Mouse (Mus musculus): ENCODE data around the gene Mrpl23. TPM values are rescaled to one million over a fixed set of nuclear protein-coding genes. Genes with fewer than 3 reads are reported as not detected.
A peak's percentile ranks its signal among the peaks of the same experiment; 100 is the strongest.

Gene Mrpl23
- polyA plus RNA-seq, 1 experiment from 2014 or later = 21.1 TPM

DNA sequence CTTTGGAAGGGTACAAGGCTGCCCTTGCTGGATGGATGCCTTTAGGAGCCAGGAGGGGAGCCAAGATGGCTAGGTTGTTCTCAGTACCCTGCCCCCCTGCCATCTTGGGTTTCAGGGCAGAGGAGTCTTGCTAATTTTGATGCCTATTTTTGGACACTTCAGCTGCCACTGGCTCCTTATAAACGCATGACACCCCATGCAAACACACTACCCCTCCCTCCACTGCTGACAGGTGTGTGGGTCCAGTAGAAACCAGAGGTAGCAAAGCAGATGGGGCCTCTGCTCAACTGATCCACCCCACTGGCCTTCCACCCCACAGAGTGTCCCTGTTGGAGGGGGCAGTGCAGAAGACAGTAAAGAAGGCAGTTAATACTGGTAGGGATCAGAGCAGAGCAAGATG is 32.5 kb upstream of the Mrpl23 start:
- 80% methylated on average over 1 of the region's 1 CpGs for WGBS
- Histone ChIP-seq H3K4me2 (no peak overlapping the region), H3K9me3 (no peaks in the 10 kb centered on the region), H3K36me3 (no peaks in the 10 kb centered on the region), H3K4me3 (no peak overlapping the region), H3K9ac (no peak overlapping the region), H3K27me3 (no peaks in the 10 kb centered on the region), H3K4me1 (replicated peaks) (no peaks in the 10 kb centered on the region), H3K27ac (replicated peaks) (no peak overlapping the region)
- ATAC-seq (ENCODE audit: low FRiP score, low read depth) = no peak

- 89% methylated on average over 4 of the region's 4 CpGs for WGBS
- Histone ChIP-seq H3K36me3 (no peaks in the 10 kb centered on the region), H3K27me3 (no peaks in the 10 kb centered on the region), H3K9ac (no peak overlapping the region), H3K27ac (replicated peaks) (no peak overlapping the region), H3K4me2 (no peak overlapping the region), H3K4me1 (replicated peaks) (peaks cover 15% of the 10 kb centered on the region), H3K4me3 (no peak overlapping the region), H3K9me3 (no peaks in the 10 kb centered on the region)
- ATAC-seq (ENCODE audit: low FRiP score, low read depth) = no peak
Observed at GRCm38 (mm10) chr7:142503206-142503605, 29.3 kb upstream of the Mrpl23 start.

- H3K36me3 ChIP-seq = no peaks in the 10 kb centered on the region
- H3K4me1 ChIP-seq (replicated peaks) = peaks cover 26% of the 10 kb centered on the region
- no peak overlapping the region for H3K9ac ChIP-seq
- no peaks in the 10 kb centered on the region for H3K27me3 ChIP-seq
- no peak for ATAC-seq (ENCODE audit: low FRiP score, low read depth)
- no peak overlapping the region for H3K4me3 ChIP-seq
- 20% methylated on average over 2 of the region's 2 CpGs for WGBS
- H3K9me3 ChIP-seq = no peaks in the 10 kb centered on the region
- H3K27ac ChIP-seq (replicated peaks) = no peak overlapping the region
- H3K4me2 ChIP-seq = no peak overlapping the region
Observed at GRCm38 (mm10) chr7:142505942-142506341, 26.5 kb upstream of the Mrpl23 start.

DNA sequence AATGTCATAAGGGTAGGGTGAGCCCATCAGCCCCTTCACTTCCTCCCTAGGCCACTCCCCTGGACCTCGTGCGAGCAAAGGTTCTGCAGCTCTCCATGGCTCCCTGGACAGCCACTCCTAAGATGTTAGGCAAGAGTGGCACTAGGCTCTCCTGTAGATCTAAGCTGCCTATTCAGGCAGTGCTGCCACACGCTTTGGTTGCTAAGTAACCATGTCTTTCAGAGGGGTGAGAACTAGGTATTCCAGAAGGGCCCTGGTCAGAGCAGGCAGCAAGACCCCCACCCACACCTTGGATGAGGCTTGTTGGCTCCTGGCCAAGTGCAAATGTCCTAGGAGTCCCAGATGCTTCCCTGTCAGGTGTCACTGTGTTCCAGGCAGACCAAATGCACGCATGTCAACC is 26.0 kb upstream of the Mrpl23 start:
- Histone ChIP-seq H3K27ac (replicated peaks) (no peak overlapping the region), H3K4me3 (no peak overlapping the region)

DNA sequence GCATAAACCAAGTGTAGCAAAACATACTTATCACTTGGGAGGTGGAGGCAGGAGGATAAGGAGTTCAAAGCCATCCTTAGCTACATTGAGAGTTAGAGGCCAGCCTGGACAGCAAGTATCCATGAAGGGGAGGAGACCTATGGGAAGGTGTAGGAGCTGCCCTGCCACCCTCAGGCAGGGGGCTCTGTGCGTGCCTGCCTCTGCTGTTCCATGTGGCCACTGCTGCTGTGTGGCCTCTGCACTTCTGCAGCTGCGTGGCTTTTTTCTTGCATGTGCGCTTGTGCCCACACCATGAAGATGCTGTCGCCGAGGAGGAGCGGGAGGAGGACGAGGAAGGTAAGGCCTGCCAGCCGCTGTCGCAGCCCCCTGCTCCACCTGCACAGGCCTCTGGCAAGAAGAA is 25.0 kb upstream of the Mrpl23 start:
- no peaks in the 10 kb centered on the region for H3K27me3 ChIP-seq
- WGBS = 93% methylated on average over 9 of the region's 9 CpGs
- no peak for ATAC-seq (ENCODE audit: low FRiP score, low read depth)

More for the DNA sequence above, 26.0 kb upstream of the Mrpl23 start:
- ATAC-seq (ENCODE audit: low FRiP score, low read depth) = peak; percentile 27; the same call in 1 of the 2 replicates
- 13% methylated on average over 4 of the region's 4 CpGs for WGBS
- Histone ChIP-seq H3K36me3 (no peaks in the 10 kb centered on the region), H3K27me3 (no peaks in the 10 kb centered on the region), H3K4me1 (replicated peaks) (peaks cover 26% of the 10 kb centered on the region), H3K9me3 (no peaks in the 10 kb centered on the region), H3K4me2 (no peak overlapping the region), H3K9ac (no peak overlapping the region)

GRCm38 (mm10) chr7:142509518-142509917 is 23.0 kb upstream of the Mrpl23 start:
- ATAC-seq (ENCODE audit: low FRiP score, low read depth) = no peak
- no peak overlapping the region for H3K9ac ChIP-seq
- peaks cover 26% of the 10 kb centered on the region for H3K4me1 ChIP-seq (replicated peaks)
- no peaks in the 10 kb centered on the region for H3K36me3 ChIP-seq
- no peaks in the 10 kb centered on the region for H3K9me3 ChIP-seq
- no peak overlapping the region for H3K4me2 ChIP-seq
- H3K27ac ChIP-seq (replicated peaks) = peak overlapping the region; percentile 73
- no peaks in the 10 kb centered on the region for H3K27me3 ChIP-seq
- no peak overlapping the region for H3K4me3 ChIP-seq
- WGBS = 19% methylated on average over 14 of the region's 14 CpGs

More for the DNA sequence above, 25.0 kb upstream of the Mrpl23 start:
- no peak overlapping the region for H3K4me3 ChIP-seq
- no peaks in the 10 kb centered on the region for H3K9me3 ChIP-seq
- no peak overlapping the region for H3K4me2 ChIP-seq
- peaks cover 26% of the 10 kb centered on the region for H3K4me1 ChIP-seq (replicated peaks)
- no peak overlapping the region for H3K27ac ChIP-seq (replicated peaks)
- no peaks in the 10 kb centered on the region for H3K36me3 ChIP-seq
- no peak overlapping the region for H3K9ac ChIP-seq

DNA sequence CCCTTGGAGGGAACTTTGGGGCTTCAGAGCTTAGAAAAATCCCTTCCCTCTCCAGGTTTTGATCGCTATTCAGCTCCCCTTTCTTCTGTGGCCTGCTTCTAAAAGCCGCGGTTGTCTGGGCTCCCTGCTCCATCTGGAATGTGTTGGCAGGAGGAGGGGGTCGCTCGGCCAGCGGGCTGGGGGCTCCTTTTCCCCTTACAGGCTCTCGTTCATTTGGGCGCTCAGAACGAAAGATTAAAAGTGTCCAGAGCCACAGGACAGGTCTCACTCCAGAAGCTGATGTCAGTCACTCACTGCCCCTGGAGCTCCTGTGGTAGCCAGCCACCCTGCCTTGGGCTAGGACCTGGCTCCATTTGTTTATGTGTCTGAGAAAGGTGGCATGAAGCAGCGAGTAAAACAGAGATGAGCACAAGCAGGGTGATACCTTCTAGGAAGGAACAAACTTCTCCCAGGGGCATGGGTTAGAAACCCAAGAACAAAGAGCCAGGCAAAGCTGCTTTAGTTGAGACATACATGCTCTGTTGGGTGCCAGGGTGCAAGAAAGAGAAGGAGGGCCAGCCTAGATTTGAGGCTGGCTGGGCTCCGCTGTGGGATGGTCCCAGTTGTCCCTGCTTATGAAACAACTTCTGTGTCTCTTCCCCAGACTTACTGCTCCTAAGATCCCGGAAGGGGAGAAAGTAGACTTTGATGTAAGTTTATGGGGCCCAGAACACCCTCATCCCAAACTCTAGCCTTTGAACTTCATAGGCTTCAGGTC is 22.3 kb upstream of the Mrpl23 start:
- H3K4me2 ChIP-seq = no peak overlapping the region
- WGBS = 11% methylated on average over 12 of the region's 12 CpGs

GRCm38 (mm10) chr7:142514048-142514447 is 18.4 kb upstream of the Mrpl23 start:
- 87% methylated on average over 4 of the region's 4 CpGs for WGBS
- Histone ChIP-seq H3K4me2 (no peak overlapping the region), H3K9ac (no peak overlapping the region), H3K4me3 (no peak overlapping the region), H3K4me1 (replicated peaks) (peaks cover 27% of the 10 kb centered on the region), H3K27ac (replicated peaks) (no peak overlapping the region), H3K9me3 (no peaks in the 10 kb centered on the region), H3K27me3 (no peaks in the 10 kb centered on the region), H3K36me3 (no peaks in the 10 kb centered on the region)
- no peak for ATAC-seq (ENCODE audit: low FRiP score, low read depth)

More for the DNA sequence above, 22.3 kb upstream of the Mrpl23 start:
- no peaks in the 10 kb centered on the region for H3K27me3 ChIP-seq
- no peaks in the 10 kb centered on the region for H3K36me3 ChIP-seq
- H3K4me1 ChIP-seq (replicated peaks) = peaks cover 26% of the 10 kb centered on the region
- peak overlapping the region; percentile 72 for H3K27ac ChIP-seq (replicated peaks)
- ATAC-seq (ENCODE audit: low FRiP score, low read depth) = 0 out of 2 replicates have a peak, but pooled peaks have one; percentile 43
- no peaks in the 10 kb centered on the region for H3K9me3 ChIP-seq
- no peak overlapping the region for H3K4me3 ChIP-seq
- H3K9ac ChIP-seq = no peak overlapping the region

DNA sequence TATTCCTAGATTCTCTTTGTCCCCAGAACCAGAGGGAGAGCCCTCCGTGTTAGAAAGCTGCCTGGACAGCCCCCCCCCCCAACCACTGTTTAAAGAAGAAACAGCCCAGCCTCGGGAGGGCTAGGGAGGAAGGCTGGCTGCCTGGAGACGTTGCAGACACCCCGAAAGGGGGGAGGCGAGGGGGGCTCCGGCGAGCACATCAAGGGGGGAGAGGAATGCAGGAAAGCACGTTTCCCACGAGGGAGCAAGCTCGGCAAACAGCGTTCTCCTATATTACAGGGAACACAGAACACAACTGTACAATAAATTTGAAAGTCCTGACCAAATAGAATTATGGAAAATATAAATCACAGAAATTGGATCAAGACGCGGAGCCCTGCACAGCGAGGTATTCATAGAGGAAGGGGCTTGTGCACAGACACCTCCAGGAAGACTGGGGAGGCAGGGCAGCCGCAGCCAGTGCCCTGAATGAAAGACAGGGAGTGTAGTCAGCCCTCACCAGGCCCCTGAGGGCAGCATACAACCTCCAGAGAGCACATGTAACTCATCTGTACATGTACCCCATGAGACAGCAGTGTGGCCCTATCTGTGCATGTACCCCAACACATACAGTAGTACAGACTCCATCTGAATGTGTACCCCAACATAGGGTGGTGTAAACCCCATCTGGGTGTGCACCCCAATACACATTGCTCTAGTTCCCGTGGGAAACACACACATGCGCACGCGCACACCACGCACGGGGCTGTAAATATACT is 16.1 kb upstream of the Mrpl23 start:
- ATAC-seq (ENCODE audit: low FRiP score, low read depth) = peak; percentile 42; the same call in 1 of the 2 replicates
- H3K27ac ChIP-seq (replicated peaks) = peak overlapping the region; percentile 51
- no peaks in the 10 kb centered on the region for H3K27me3 ChIP-seq
- no peaks in the 10 kb centered on the region for H3K9me3 ChIP-seq
- peaks cover 16% of the 10 kb centered on the region for H3K4me1 ChIP-seq (replicated peaks)
- H3K36me3 ChIP-seq = no peaks in the 10 kb centered on the region
- WGBS = 45% methylated on average over 21 of the region's 21 CpGs
- H3K4me3 ChIP-seq = no peak overlapping the region
- peak overlapping the region; percentile 34 for H3K9ac ChIP-seq
- H3K4me2 ChIP-seq = peak overlapping the region; percentile 40

DNA sequence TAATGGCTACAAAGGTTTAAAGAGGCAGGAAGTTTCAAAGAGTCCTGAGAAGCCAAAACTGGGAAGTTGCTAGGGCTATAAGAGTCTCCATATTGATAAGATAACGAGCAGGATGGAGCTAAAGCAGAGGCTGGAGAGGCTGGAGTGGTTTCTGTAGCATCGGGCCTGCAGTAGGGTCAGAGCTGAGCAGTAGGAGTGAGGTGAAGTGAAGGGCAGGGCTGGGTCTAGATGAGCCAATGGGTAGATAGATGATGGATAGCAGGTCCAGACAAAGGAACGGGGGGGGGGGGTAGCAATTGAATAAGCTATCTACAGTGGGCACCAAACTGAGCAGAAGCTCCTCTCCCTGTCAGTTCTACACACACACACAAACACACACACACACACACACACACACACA is 15.0 kb upstream of the Mrpl23 start:
- ATAC-seq (ENCODE audit: low FRiP score, low read depth) = no peak
- Histone ChIP-seq H3K4me3 (no peak overlapping the region), H3K36me3 (no peaks in the 10 kb centered on the region), H3K4me2 (no peak overlapping the region), H3K9me3 (no peaks in the 10 kb centered on the region), H3K9ac (no peak overlapping the region), H3K4me1 (replicated peaks) (peaks cover 16% of the 10 kb centered on the region), H3K27ac (replicated peaks) (no peak overlapping the region), H3K27me3 (no peaks in the 10 kb centered on the region)
- 83% methylated on average over 3 of the region's 3 CpGs for WGBS

- Histone ChIP-seq H3K27me3 (no peaks in the 10 kb centered on the region), H3K9me3 (no peaks in the 10 kb centered on the region), H3K36me3 (no peaks in the 10 kb centered on the region), H3K4me2 (no peak overlapping the region), H3K4me1 (replicated peaks) (peaks cover 16% of the 10 kb centered on the region), H3K9ac (no peak overlapping the region), H3K4me3 (no peak overlapping the region), H3K27ac (replicated peaks) (no peak overlapping the region)
- no peak for ATAC-seq (ENCODE audit: low FRiP score, low read depth)
- WGBS = 91% methylated on average over 4 of the region's 4 CpGs
Observed at GRCm38 (mm10) chr7:142520331-142520730, 12.2 kb upstream of the Mrpl23 start.

DNA sequence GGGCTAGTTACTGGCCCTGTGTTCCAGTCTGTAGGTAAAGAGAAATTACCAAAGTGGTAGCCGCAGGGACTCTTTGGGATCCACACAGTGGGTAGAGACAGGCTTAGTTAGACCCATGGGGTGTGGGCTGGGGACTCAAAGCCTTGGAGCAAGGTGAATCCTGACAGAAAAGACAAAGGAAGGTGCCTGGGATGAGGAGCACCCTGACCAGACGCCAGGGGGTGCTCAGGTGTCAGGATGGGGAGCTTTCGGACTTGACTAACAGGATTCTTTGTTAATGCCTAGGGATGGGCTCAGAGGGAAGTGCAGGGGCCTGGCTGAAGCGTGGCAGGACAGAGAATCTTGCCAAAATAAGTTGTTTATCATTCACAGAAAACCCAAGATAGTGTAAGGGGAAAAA is 10.1 kb upstream of the Mrpl23 start:
- Histone ChIP-seq H3K27ac (replicated peaks) (no peak overlapping the region), H3K9me3 (no peaks in the 10 kb centered on the region), H3K4me1 (replicated peaks) (no peaks in the 10 kb centered on the region), H3K9ac (no peak overlapping the region), H3K27me3 (no peaks in the 10 kb centered on the region), H3K36me3 (no peaks in the 10 kb centered on the region), H3K4me3 (no peak overlapping the region), H3K4me2 (no peak overlapping the region)
- 36% methylated on average over 4 of the region's 4 CpGs for WGBS
- no peak for ATAC-seq (ENCODE audit: low FRiP score, low read depth)
